Mouse (Mus musculus): ENCODE data around the gene Slc35e3. TPM values are rescaled to one million over a fixed set of nuclear protein-coding genes. Genes with fewer than 3 reads are reported as not detected.
"Not testable (repeated sequence)": the region's sequence is repeated elsewhere in the genome, so short reads cannot be mapped to it uniquely, and the experiment has no call there.

Gene Slc35e3
- polyA plus RNA-seq, 1 experiment from 2014 or later, result 8.1 TPM

- no peak for DNase-seq (ENCODE audit: low spot score)
These were observed 16.8 kb upstream of the Slc35e3 start for GRCm38 (mm10) chr10:117762966-117763365.

- no peak for DNase-seq (ENCODE audit: low spot score)
These were observed 16.2 kb upstream of the Slc35e3 start for GRCm38 (mm10) chr10:117762281-117762830.

GRCm38 (mm10) chr10:117761551-117761950 lies 15.4 kb upstream of the Slc35e3 start:
- DNase-seq (ENCODE audit: low spot score), result no peak

GRCm38 (mm10) chr10:117760831-117761335 lies 14.7 kb upstream of the Slc35e3 start:
- DNase-seq (ENCODE audit: low spot score), result no peak

GRCm38 (mm10) chr10:117759844-117760630 lies 13.9 kb upstream of the Slc35e3 start:
- no peak for DNase-seq (ENCODE audit: low spot score)

- no peak for DNase-seq (ENCODE audit: low spot score)
These were observed 12.9 kb upstream of the Slc35e3 start for GRCm38 (mm10) chr10:117758749-117759727.

GRCm38 (mm10) chr10:117758344-117758743 lies 12.2 kb upstream of the Slc35e3 start:
- not testable (repeated sequence) for DNase-seq (ENCODE audit: low spot score)

- no peak for DNase-seq (ENCODE audit: low spot score)
These were observed 11.7 kb upstream of the Slc35e3 start for GRCm38 (mm10) chr10:117757796-117758342.

GRCm38 (mm10) chr10:117757259-117757658 lies 11.1 kb upstream of the Slc35e3 start:
- no peak for DNase-seq (ENCODE audit: low spot score)

GRCm38 (mm10) chr10:117756784-117757183 lies 10.6 kb upstream of the Slc35e3 start:
- DNase-seq (ENCODE audit: low spot score), result no peak

- DNase-seq (ENCODE audit: low spot score), result no peak
These were observed 9.8 kb upstream of the Slc35e3 start for GRCm38 (mm10) chr10:117755799-117756467.

- DNase-seq (ENCODE audit: low spot score), result peak; percentile 77
These were observed 9.1 kb upstream of the Slc35e3 start for GRCm38 (mm10) chr10:117755086-117755798.

- DNase-seq (ENCODE audit: low spot score), result no peak
These were observed 8.4 kb upstream of the Slc35e3 start for GRCm38 (mm10) chr10:117754609-117754940.

- no peak for DNase-seq (ENCODE audit: low spot score)
These were observed 7.8 kb upstream of the Slc35e3 start for GRCm38 (mm10) chr10:117753711-117754608.

- no peak for DNase-seq (ENCODE audit: low spot score)
These were observed 6.9 kb upstream of the Slc35e3 start for GRCm38 (mm10) chr10:117752851-117753647.

GRCm38 (mm10) chr10:117752304-117752821 lies 6.2 kb upstream of the Slc35e3 start:
- no peak for DNase-seq (ENCODE audit: low spot score)

- no peak for DNase-seq (ENCODE audit: low spot score)
These were observed 5.6 kb upstream of the Slc35e3 start for GRCm38 (mm10) chr10:117751744-117752143.

GRCm38 (mm10) chr10:117751282-117751610 lies 5.1 kb upstream of the Slc35e3 start:
- DNase-seq (ENCODE audit: low spot score), result no peak

All from thymus, postnatal 0 days (tissue).